Mouse (Mus musculus): ENCODE results near the gene Ifit1.

The Ifit1 gene

DNA sequence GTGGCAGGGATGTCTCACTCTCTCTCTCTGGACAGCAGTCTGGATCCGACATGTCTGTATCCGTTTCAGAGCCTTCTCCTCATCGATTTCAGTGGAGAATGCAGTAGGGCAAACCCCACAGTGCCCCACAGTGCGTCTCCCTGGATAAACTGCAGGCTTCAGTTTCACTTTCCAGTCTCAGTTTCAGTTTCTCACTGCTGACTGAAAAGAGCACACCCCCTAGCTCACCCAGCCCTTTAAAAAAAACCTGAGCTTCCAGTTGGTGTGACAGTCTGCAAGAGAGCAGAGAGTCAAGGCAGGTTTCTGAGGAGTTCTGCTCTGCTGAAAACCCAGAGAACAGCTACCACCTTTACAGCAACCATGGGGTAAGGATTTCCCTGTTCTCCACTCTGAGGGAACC, at the start of gene Ifit1, which contains the start of gene Ifit1bl2:
Gene Ifit1 (plus strand): TSS at position 249 of the 400 bp plus-strand sequence.
Gene Ifit1bl2 (minus strand): TSS at position 121 of the 400 bp plus-strand sequence.
- WGBS, result 55% methylated on average over 4 of the region's 4 CpGs

- 93% methylated on average over 2 of the region's 2 CpGs for WGBS
Measured at GRCm38 (mm10) chr19:34593456-34593855, 47.2 kb upstream of the Ifit1 start.

GRCm38 (mm10) chr19:34594523-34594922, 46.1 kb upstream of the Ifit1 start:
- 91% methylated on average over 3 of the region's 3 CpGs for WGBS

DNA sequence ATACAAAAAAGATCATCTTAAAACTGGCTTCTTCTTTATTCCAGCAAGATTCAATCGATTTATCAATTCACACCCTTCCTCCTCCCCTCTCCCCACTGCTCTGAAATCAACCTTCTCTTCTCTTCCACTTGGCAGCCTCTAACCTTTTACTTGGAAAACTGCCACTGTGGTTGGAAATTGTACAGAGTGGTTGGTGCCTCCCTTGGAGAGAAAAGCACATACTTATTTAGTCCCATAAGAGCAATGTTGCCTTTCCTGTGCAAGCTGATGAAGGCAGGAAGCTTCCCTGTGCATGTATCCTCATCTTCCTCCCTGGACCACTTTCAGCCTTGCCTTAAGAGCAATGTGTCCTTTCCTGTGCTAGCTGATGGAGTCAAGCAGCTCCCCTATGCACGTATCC, 42.3 kb upstream of the Ifit1 start:
- 60% methylated on average over 2 of the region's 2 CpGs for WGBS

DNA sequence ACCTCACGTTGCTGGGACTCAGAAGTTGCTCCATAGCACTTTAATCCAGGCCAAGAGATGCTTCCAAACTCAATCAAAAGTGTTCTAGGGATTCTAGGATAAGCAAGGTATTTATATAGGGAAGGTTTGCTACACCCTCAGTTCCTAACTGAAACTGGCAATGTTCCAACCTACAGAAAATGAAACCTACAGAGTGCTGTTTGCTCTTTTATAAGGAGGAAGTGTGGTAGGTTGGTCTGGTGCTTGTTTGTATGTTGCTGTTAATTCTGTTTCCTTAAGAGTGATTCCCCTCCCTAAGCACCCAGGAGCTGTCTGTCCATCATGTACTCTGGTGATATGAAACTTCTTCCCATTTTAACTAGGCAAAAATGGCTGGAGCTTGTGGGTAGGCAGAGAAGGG, 38.8 kb upstream of the Ifit1 start, which contains the start of gene Ifit1bl1:
Gene Ifit1bl1 (minus strand): TSS at position 69 of the 400 bp plus-strand sequence.
- WGBS, result 57% methylated on average over 1 of the region's 1 CpGs

DNA sequence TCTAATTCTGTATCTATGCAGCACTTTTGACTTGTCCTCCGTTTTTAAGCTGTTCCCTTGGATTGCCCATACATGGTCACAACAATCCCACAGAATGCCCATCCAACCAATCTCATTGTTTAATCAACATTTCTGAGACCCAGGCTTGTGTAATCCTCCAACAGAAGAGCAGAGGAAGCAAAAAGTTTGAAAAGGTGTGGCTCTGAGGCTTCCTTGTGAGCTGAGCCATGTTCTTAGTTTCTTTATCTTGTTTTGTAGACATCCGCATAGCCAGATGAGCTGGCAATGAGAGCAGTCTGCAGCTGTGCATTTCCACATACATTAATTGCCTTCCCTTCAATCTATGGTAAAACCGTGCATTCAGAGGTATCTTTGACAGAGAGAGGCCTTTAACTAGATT, 35.2 kb upstream of the Ifit1 start:
- 93% methylated on average over 3 of the region's 3 CpGs for WGBS

GRCm38 (mm10) chr19:34607237-34608051, 33.2 kb upstream of the Ifit1 start, which contains the start of gene Ifit3b:
TSS of gene Ifit3b (plus strand) at chr19:34607970.
- 24% methylated on average over 4 of the region's 4 CpGs for WGBS

- 83% methylated on average over 3 of the region's 3 CpGs for WGBS
Measured at GRCm38 (mm10) chr19:34610118-34610517, 30.6 kb upstream of the Ifit1 start.

DNA sequence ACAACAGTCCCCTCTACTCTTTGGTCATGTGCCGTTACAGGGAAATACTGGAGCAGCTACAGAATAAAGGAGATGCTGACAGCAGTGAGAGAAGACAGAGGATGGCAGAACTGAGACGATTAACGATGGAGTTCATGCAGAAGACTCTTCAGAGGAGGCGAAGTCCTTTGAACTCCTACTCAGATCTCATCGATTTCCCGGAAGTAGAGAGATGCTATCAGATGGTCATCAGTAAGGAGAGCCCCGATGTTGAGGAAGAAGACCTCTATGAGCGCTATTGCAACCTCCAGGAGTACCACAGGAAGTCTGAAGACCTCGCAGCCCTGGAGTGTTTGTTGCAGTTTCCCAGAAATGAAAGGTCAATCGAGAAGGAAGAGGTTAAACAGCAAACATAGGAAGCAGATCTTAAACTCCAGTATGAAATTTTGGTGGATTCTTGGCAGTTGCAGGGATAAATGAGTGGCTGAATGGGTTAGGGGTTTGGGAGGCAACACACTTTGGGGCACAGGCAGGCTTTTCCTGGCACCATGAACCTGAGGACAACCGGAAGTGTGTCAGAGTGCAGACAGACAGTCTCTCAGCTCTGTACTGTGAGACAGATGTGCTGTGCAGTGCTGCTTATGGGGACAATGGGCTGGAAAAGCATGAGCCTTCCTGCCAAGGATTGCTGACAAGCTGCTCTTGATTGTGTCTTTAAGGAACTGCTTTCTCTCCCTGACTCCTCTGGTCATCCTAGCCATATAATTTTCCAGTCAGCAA, 28.2 kb upstream of the Ifit1 start:
- WGBS, result 79% methylated on average over 6 of the region's 11 CpGs

DNA sequence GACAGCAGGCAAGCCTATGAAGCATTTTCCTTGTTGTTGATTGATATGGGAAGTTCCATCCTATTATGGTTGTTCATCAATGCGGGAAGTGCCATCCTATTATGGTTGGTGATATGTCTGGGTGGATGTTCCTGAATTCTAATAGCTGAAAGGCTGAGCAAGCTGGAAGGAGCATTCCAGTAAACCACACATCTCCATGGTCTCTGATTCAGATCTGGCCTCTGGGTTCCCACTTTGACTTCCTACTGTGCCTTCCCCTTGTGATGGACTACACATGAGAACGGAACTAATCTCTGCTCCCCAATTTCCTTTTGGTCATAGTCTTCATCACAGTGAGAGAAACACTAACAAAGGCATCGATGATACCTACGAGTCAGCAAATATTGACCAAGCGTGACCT, 19.8 kb upstream of the Ifit1 start:
- 94% methylated on average over 5 of the region's 5 CpGs for WGBS

DNA sequence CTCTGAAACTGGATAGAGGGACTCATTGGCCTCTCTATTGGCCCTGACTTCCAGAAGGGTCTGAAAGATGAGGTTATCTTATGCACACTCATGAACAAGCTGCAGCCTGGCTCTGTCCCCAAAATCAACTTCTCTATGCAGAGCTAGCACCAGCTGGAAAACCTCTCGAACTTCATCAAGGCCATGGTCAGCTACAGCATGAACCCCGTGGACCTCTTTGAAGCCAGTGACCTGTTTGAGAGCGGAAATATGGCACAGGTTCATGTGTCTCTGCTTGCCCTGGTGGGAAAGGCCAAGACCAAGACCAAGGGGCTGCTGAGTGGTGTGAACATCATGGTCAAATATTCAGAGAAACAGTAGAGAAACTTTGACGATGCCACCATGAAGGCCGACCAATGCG, 16.9 kb upstream of the Ifit1 start:
- WGBS, result 95% methylated on average over 6 of the region's 6 CpGs

DNA sequence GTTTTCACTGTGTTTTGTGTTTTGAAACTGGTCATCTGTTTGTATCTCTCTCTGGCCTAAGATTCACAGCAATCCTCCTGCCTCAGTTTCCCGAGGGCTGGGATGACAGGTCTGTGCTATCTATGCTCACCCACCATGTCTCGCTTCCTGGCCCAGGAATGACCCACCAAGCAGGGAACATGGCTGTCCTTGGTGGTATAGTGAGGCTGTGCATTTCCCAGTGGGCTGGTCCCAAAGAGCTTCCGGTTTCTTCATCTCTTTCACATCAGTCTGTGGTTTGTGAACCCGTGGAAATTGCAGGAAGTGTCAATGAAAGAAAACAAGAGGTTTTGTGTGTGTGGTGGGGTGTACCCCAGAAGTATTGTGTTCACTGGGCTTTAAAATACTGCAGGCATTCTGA, 16.0 kb upstream of the Ifit1 start:
- WGBS, result 87% methylated on average over 4 of the region's 4 CpGs

- 81% methylated on average over 2 of the region's 2 CpGs for WGBS
Measured at GRCm38 (mm10) chr19:34627496-34627895, 13.2 kb upstream of the Ifit1 start.

GRCm38 (mm10) chr19:34633484-34633883, 7.2 kb upstream of the Ifit1 start:
- 44% methylated on average over 2 of the region's 2 CpGs for WGBS

- WGBS, result 14% methylated on average over 3 of the region's 3 CpGs
Measured at GRCm38 (mm10) chr19:34636933-34637557, 3.6 kb upstream of the Ifit1 start.

- WGBS, result 85% methylated on average over 5 of the region's 5 CpGs
Measured at GRCm38 (mm10) chr19:34642616-34643015, 1.9 kb downstream of the Ifit1 start.

- 93% methylated on average over 8 of the region's 8 CpGs for WGBS
Measured at GRCm38 (mm10) chr19:34647630-34648029, 7.0 kb downstream of the Ifit1 start.

- WGBS, result 92% methylated on average over 3 of the region's 3 CpGs
Measured at GRCm38 (mm10) chr19:34650276-34650675, 9.6 kb downstream of the Ifit1 start.

GRCm38 (mm10) chr19:34650997-34651396, 10.3 kb downstream of the Ifit1 start:
- 96% methylated on average over 6 of the region's 6 CpGs for WGBS

GRCm38 (mm10) chr19:34655227-34655805, 14.6 kb downstream of the Ifit1 start:
- 90% methylated on average over 10 of the region's 10 CpGs for WGBS

- WGBS, result 51% methylated on average over 2 of the region's 2 CpGs
Measured at GRCm38 (mm10) chr19:34656511-34657298, 16.0 kb downstream of the Ifit1 start.
